Mouse (Mus musculus): Measurements from ENCODE around the gene N4bp2l1.
A peak's percentile ranks its signal among the peaks of the same experiment; 100 is the strongest.

N4bp2l1 gene

GRCm38 (mm10) chr5:150598202-150599119, 1.5 kb upstream of the N4bp2l1 start:
- DNase-seq (ENCODE audit: low spot score in 2 of 2): no peak

- no peak for DNase-seq (ENCODE audit: low spot score in 2 of 2)
Measured at GRCm38 (mm10) chr5:150595366-150596016, 1.5 kb downstream of the N4bp2l1 start.

- DNase-seq (ENCODE audit: low spot score in 2 of 2): no peak
Measured at GRCm38 (mm10) chr5:150594649-150595339, 2.2 kb downstream of the N4bp2l1 start.

GRCm38 (mm10) chr5:150593756-150594648, 3.0 kb downstream of the N4bp2l1 start:
- peak; percentile 58 to 82 for DNase-seq (ENCODE audit: low spot score in 2 of 2)

GRCm38 (mm10) chr5:150592904-150593755, 3.9 kb downstream of the N4bp2l1 start:
- DNase-seq (ENCODE audit: low spot score in 2 of 2): peak; percentile 60 to 82

GRCm38 (mm10) chr5:150592186-150592903, 4.6 kb downstream of the N4bp2l1 start:
- DNase-seq (ENCODE audit: low spot score in 2 of 2): no peak

GRCm38 (mm10) chr5:150589945-150590344, 7.0 kb downstream of the N4bp2l1 start:
- DNase-seq (ENCODE audit: low spot score in 2 of 2): no peak

GRCm38 (mm10) chr5:150584337-150584729, 12.7 kb downstream of the N4bp2l1 start:
- DNase-seq (ENCODE audit: low spot score in 2 of 2): no peak

- no peak for DNase-seq (ENCODE audit: low spot score in 2 of 2)
Measured at GRCm38 (mm10) chr5:150583622-150584336, 13.2 kb downstream of the N4bp2l1 start.

GRCm38 (mm10) chr5:150583181-150583580, 13.8 kb downstream of the N4bp2l1 start:
- no peak for DNase-seq (ENCODE audit: low spot score in 2 of 2)

GRCm38 (mm10) chr5:150581180-150581579, 15.8 kb downstream of the N4bp2l1 start:
- DNase-seq (ENCODE audit: low spot score in 2 of 2): no peak

- DNase-seq (ENCODE audit: low spot score in 2 of 2): peak in 1 of 2 experiments; percentile 64
Measured at GRCm38 (mm10) chr5:150578613-150579171, 18.3 kb downstream of the N4bp2l1 start.

GRCm38 (mm10) chr5:150576832-150577231, 20.2 kb downstream of the N4bp2l1 start:
- no peak for DNase-seq (ENCODE audit: low spot score in 2 of 2)

GRCm38 (mm10) chr5:150574885-150575284, 22.1 kb downstream of the N4bp2l1 start:
- DNase-seq (ENCODE audit: low spot score in 2 of 2): no peak

- DNase-seq (ENCODE audit: low spot score in 2 of 2): no peak
Measured at GRCm38 (mm10) chr5:150574403-150574802, 22.6 kb downstream of the N4bp2l1 start.

- no peak for DNase-seq (ENCODE audit: low spot score in 2 of 2)
Measured at GRCm38 (mm10) chr5:150570496-150571219, 26.3 kb downstream of the N4bp2l1 start.

GRCm38 (mm10) chr5:150566971-150567370, 30.0 kb downstream of the N4bp2l1 start:
- DNase-seq (ENCODE audit: low spot score in 2 of 2): no peak

- DNase-seq (ENCODE audit: low spot score in 2 of 2): no peak
Measured at GRCm38 (mm10) chr5:150566226-150566625, 30.8 kb downstream of the N4bp2l1 start.
